Mouse (Mus musculus) CD4-positive naive resting alpha-beta T cell, adult 76 days (primary cell): ENCODE data around the gene Epyc. TPM values are rescaled to one million over a fixed set of nuclear protein-coding genes. Genes with fewer than 3 reads are reported as not detected.

Experiments used
- total RNA-seq: library from RNA; stranded (reverse); gene quantifications from one replicate; pipeline ENCODE4 v1.2.4, GENCODE M21; 2023

Epyc gene
- not detected for total RNA-seq

DNA sequence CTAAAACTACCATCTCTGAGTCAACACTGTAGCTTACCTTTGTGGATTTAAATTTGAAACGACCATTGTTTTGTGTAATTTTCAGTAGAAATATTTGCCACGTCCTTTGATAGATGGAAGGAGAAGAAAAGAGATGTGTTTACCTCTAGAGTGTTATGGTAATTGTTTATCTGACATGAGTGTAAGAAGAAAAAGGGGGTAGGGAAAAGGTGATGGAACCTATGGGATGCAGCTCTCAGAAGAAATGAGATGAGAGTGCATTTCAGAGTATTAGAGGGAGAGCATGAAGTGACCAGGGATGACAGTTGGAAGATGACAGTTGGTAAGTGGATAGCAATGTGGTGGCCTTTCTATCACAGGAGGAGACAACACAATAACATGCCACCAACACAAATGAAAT is at the start of gene Epyc:
TSS of gene Epyc (plus strand) at position 301 of the 400 bp plus-strand sequence.

DNA sequence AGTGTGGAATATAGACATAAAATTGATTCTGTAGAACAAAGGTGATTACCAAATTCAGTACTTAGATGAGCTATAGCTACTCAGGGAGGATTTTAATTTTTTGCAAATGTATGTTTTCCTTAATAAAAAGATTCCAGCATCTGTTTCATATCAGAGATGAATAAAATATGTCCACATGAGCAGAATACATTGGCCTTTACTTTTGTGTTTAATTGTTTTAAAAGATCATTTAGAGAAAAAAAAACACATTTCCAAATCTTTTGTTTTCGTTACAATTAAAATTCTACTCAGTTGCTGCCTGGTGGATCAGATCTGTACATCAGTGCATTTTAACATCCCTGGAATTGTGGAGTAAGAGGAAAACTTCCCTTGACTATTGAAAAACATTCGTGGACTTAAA is 37.3 kb upstream of the Epyc start, which contains the start of gene Kera:
TSS of gene Kera (plus strand) at position 301 of the 400 bp plus-strand sequence.

DNA sequence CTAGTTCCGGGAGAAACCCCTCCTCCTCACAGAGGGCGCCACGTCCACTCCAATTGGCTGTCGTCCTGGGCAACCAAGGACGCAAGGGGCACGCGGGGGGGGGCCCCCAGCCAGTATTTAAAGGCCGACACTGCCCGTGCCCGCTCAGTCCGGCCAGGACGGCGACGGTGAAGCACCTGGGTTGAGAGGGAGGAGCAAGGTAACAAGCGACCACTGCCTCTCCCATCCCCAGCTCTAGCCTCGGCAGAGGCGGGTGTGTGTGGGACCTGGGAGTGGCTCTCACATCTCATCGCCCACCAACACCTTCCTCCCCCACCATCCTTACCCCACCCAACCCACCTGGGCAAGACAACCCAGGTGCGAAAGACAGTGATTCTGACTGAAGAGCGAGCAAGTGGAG is 49.0 kb downstream of the Epyc start, which contains the start of gene Ccer1:
TSS of gene Ccer1 (plus strand) at position 147 of the 400 bp plus-strand sequence.

DNA sequence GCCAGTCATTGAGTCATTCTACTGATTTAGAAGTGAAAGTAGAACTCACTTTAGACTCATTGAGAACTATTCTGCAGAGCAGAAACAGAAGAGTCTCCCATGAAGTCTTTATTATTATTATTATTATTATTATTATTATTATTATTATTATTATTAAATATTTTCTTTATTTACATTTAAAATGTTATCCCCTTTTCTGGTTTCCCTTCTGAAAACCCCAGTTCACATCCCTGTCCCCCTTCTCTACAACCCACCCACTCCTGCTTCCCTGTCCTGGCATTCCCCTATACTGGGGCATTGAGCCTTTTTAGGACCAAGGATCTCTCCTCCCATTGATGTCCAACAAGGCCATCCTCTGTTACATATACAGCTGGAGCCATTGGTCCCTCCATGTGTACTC is 82.8 kb downstream of the Epyc start, which contains the start of gene C030005K15Rik:
TSS of gene C030005K15Rik (minus strand) at position 101 of the 400 bp plus-strand sequence.

Other genes with a start within 250 kb of the Epyc start
- 1.4 TPM for gene Dcn, start 164.5 kb upstream of the Epyc start, total RNA-seq
- gene Lum, start 78.9 kb upstream of the Epyc start, total RNA-seq: not detected
- not detected for gene Kera, start 37.2 kb upstream of the Epyc start, total RNA-seq
- not detected for gene Ccer1, start 49.0 kb downstream of the Epyc start, total RNA-seq
- gene C030005K15Rik, start 82.7 kb downstream of the Epyc start, total RNA-seq: not detected